Mouse (Mus musculus) bone marrow macrophage, adult 2 months (primary cell): ENCODE measurements around the gene Hoxa13.

Source experiments
- CTCF ChIP-seq: IDR thresholded peaks from 2 replicates; pipeline ENCODE4 v1.5.1; 2012; ENCODE audit warnings: low read depth, mild to moderate bottlenecking, low read length, moderate library complexity
- POLR2A ChIP-seq: IDR thresholded peaks from 2 replicates; pipeline ENCODE4 v1.6.1; 2012; ENCODE audit warnings: mild to moderate bottlenecking, low read depth, low read length, borderline replicate concordance

DNA sequence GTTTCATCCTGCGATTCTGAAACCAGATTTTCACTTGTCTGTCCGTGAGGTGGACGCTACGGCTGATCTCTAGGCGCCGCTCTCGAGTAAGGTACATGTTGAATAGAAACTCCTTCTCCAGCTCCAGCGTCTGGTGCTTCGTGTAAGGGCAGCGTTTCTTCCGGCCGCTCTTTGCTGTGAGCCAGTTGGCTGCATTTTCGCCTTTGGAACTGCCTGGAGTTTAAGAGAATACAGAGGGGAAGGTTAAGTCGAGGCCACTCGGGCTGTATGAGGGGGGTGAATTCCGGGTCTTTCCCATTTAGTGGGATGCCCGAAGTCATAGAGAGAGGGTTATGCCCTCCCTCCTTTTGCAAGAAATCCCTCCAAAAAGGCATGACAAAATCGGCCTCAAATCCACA, 28.1 kb downstream of the Hoxa13 start:
- TF ChIP-seq CTCF = no peak
- no peak for TF ChIP-seq POLR2A
